Mouse (Mus musculus) hindbrain, embryonic 13.5 days (tissue): ENCODE results near the gene Mup15. TPM values are rescaled to one million over a fixed set of nuclear protein-coding genes. Genes with fewer than 3 reads are reported as not detected.
"Not testable (repeated sequence)": the region's sequence is repeated elsewhere in the genome, so short reads cannot be mapped to it uniquely, and the experiment has no call there.

Source experiments
- ATAC-seq: fragments of 200-750 bp; cut with Nextera tagmentation; 2 replicates; pipeline ENCODE4 v1.8.0; 2017; ENCODE audit warnings: moderate TSS enrichment; ENCODE audit not compliant: low FRiP score
- H3K27ac ChIP-seq: fragments of 300-500 bp; sonication (generic); 2 replicates; pipeline ENCODE4 v1.5.1; 2015; ENCODE audit warnings: inconsistent platforms, mild to moderate bottlenecking, moderate library complexity
- H3K27me3 ChIP-seq: fragments of 300-500 bp; sonication (generic); 2 replicates; pipeline ENCODE4 v1.6.1; 2015; ENCODE audit warnings: mild to moderate bottlenecking, inconsistent platforms
- H3K36me3 ChIP-seq: fragments of 300-500 bp; sonication (generic); 2 replicates; pipeline ENCODE4 v1.6.1; 2015; ENCODE audit warnings: mild to moderate bottlenecking, inconsistent platforms
- H3K4me1 ChIP-seq: fragments of 300-500 bp; sonication (generic); replicated peaks from 2 replicates; pipeline ENCODE4 v1.6.1; 2015; ENCODE audit warnings: inconsistent platforms
- H3K4me2 ChIP-seq: fragments of 300-500 bp; sonication (generic); 2 replicates; pipeline ENCODE4 v1.6.1; 2015; ENCODE audit warnings: inconsistent platforms, mild to moderate bottlenecking, moderate library complexity
- H3K4me3 ChIP-seq: fragments of 300-500 bp; sonication (generic); 2 replicates; pipeline ENCODE4 v1.5.1; 2015; ENCODE audit warnings: mild to moderate bottlenecking, inconsistent platforms
- H3K9ac ChIP-seq: fragments of 300-500 bp; sonication (generic); 2 replicates; pipeline ENCODE4 v1.6.1; 2015; ENCODE audit warnings: mild to moderate bottlenecking, inconsistent platforms
- H3K9me3 ChIP-seq: fragments of 300-500 bp; sonication (generic); 2 replicates; pipeline ENCODE4 v1.6.1; 2016; ENCODE audit warnings: inconsistent platforms
- WGBS: fragments of 180-500 bp; shearing (Covaris S2); methylation state at CpG from one replicate; pipeline ENCODE4 v1.1.7; 2015; 5-methylcytosine and 5-hydroxymethylcytosine counted together
- polyA plus RNA-seq: library from polyadenylated mRNA; unstranded; fragments of >200 nt; fragmentation: Nextera tagmentation; extraction: Ambion mirVana; gene quantifications from 2 replicates; pipeline ENCODE4 v1.2.1, GENCODE M21; 2015

The Mup15 gene
- polyA plus RNA-seq = not detected in 2 replicates

- not testable (repeated sequence) for ATAC-seq, H3K4me3 ChIP-seq, H3K27ac ChIP-seq, H3K4me1 ChIP-seq, H3K9me3 ChIP-seq, H3K27me3 ChIP-seq, H3K36me3 ChIP-seq, H3K9ac ChIP-seq, H3K4me2 ChIP-seq
- WGBS = no CpG with 5 or more reads among the region's 4 CpGs
These were observed at the start of gene Mup15 for GRCm38 (mm10) chr4:61439643-61440042. TSS of gene Mup15 (minus strand) at chr4:61439743.

Other genes starting within 250 kb of the Mup15 start
- gene Mup13, start 211.5 kb downstream of the Mup15 start, polyA plus RNA-seq = not detected in 2 replicates
- gene Mup14, start 135.7 kb downstream of the Mup15 start, polyA plus RNA-seq = not detected in 2 replicates
- not detected in 2 replicates for gene Mup16, start 79.8 kb upstream of the Mup15 start, polyA plus RNA-seq
- gene Mup17, start 156.1 kb upstream of the Mup15 start, polyA plus RNA-seq = not detected in 2 replicates
- not detected in 2 replicates for gene Mup18, start 234.4 kb upstream of the Mup15 start, polyA plus RNA-seq